Mouse (Mus musculus) neutrophil, adult 5-6 weeks (primary cell): Measurements from ENCODE around the gene Phf7. TPM values are rescaled to one million over a fixed set of nuclear protein-coding genes. Genes with fewer than 3 reads are reported as not detected.

ENCODE experiments used
- ATAC-seq: fragments of 151-379, 151-347 bp; 2 replicates; pipeline ENCODE4 v1.8.0; 2017; ENCODE audit warnings: mild to moderate bottlenecking, moderate TSS enrichment; ENCODE audit not compliant: insufficient number of reproducible peaks, poor library complexity, low FRiP score, severe bottlenecking; ENCODE audit errors: extremely low read depth
- total RNA-seq: library from RNA; stranded (forward); fragments of 200-1000 nt; gene quantifications from 2 replicates; pipeline ENCODE4 v1.2.3, GENCODE M21; 2017

Phf7 gene
- total RNA-seq, 1 experiment from 2014 or later = 19.3 TPM

GRCm38 (mm10) chr14:31205562-31206467 is 45.3 kb downstream of the Phf7 start:
- ATAC-seq = no peak

DNA sequence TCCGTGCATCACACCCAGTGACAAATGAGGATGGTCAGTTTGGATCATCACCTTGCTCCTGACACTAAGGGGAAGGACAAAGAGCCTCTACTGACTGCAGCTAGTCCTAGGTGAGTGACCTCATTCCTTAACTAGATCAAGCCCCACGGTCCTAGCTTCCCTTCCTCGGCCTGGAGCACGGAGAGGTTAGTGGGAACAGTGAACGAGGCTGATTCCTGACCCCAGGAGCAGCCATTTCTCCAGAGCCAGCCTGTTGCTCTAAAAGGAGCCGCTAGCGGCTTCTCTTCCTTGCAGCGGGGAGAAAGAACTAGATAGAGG is 45.9 kb downstream of the Phf7 start:
- ATAC-seq = no peak

- ATAC-seq = no peak
These were observed 46.3 kb downstream of the Phf7 start for GRCm38 (mm10) chr14:31204844-31205243.

GRCm38 (mm10) chr14:31200038-31200437 is 51.1 kb downstream of the Phf7 start:
- ATAC-seq = no peak

GRCm38 (mm10) chr14:31199599-31199998 is 51.5 kb downstream of the Phf7 start:
- no peak for ATAC-seq

- ATAC-seq = no peak
These were observed 53.3 kb downstream of the Phf7 start for GRCm38 (mm10) chr14:31197547-31198516.

GRCm38 (mm10) chr14:31195968-31196367 is 55.1 kb downstream of the Phf7 start:
- peak; percentile 79 for ATAC-seq

DNA sequence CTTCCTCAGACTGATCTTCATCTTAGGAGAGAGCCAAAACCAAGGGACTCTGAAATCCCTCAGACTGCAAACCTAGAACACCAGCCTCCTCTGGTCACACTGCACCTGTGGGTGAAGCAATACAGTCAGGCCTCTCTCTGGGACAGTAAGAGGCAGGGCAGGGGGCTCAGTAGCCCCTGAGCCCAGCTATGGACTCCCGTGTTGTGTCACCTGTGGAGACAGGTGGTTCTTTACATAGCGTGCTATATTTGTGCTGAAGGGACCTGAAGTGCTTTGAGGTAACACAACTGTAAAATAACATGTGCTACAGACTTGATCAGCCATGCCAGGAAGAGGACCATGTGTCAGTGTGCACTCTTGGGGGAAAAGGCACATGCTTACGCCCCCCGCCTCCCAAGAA is 55.6 kb downstream of the Phf7 start:
- no peak for ATAC-seq

GRCm38 (mm10) chr14:31194891-31195513 is 56.1 kb downstream of the Phf7 start:
- ATAC-seq = peak; percentile 24

DNA sequence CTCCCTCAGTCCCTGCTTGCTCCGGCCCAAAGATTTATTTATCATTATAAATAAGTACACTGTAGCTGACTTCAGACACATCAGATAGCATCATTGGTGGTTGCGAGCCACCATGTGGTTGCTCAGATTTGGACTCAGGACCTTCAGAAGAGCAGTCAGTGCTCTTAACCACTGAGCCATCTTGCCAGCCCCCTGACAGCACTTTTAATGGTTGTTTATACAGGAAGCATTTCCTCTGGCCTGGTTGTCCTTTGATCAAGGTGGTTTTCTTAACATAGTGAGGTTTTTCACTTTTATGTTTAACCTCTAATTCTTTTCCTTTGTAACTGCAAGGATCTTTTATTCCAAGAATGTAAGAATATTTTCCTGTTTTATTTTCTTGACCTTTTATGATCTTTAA is 56.7 kb downstream of the Phf7 start:
- no peak for ATAC-seq

DNA sequence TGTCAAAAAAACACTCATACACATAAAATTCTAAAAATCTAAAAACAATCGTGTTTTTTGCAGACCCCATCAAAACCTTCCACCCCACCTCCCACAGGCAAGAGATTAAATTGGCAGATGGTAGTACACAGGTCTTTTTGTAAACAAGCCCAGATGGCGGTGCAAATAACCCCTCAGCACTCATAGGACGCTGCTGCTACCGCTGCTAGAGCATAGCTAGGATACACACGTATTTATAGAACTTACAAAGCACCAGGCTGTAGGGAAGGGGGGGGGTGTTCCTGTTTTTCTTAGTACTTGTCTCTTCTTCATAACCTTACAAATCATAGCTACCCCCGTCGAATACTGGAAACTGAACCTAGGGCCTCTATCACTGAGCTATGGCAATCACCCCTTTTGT is 57.3 kb downstream of the Phf7 start:
- no peak for ATAC-seq

DNA sequence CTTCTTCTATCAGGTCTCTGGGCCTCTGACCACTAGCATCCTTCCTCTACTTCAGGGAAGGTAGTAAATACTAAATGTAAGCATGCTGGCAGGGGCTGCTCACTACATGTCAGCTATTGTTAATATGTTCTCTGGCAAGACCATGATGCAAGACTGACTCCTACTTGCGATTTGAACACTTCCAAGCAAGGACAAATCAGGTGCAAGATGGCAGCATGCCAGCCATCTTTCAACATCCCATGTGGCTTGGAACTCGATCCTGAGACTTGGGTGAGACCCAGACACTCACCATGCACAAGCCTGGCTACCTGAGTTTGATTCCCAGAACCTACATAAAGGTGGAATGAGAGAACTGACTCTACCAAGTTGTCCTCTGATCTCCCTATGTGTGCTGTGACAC is 59.2 kb downstream of the Phf7 start:
- ATAC-seq = no peak

DNA sequence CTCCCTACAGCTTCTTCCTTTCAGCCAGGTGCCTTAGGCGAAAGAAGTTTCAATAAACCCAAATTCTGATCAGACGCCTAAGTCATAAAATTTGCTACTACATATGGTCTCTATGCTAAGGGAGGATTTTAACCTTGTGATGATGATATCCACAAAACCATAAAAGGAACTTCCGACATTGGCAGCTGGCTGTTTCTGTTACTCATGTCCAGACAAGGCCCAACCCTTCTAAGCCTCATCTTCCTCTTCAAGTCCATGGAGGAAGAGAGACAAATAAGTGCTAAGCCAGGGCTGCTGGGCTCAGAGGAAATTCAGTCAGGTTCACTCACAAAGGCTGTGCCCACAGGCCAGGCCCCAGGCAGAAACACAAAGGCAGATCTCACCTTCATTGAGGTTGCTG is 61.8 kb downstream of the Phf7 start:
- ATAC-seq = no peak

DNA sequence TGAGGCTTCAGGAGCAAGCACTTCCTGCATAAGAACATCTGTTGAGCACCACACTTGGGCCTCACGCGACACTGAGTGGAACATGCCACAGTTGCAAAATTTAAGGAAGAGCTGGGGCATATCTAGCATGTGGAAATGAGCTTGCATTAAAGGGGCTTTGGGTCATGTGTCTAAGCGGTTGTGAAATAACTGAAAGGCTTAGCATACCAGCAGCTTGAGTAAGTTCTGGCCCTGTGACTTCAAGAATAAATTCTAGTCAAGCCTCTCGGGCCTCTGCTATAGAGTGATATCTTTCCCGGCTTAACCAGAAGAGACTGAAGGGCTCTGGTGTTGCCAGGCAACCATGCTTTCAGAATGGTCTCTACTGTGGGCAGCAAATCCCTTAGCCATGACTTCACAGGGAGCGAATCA is 62.3 kb downstream of the Phf7 start:
- peak; percentile 18; the same call in 1 of the 2 replicates for ATAC-seq

Other genes starting within 250 kb of the Phf7 start
- 16.0 and 22.6 TPM in 2 replicates for gene Glt8d1, start 249.9 kb downstream of the Phf7 start, total RNA-seq
- 52.3 and 53.5 TPM in 2 replicates for gene Spcs1, start 249.6 kb downstream of the Phf7 start, total RNA-seq
- gene Pbrm1, start 232.2 kb downstream of the Phf7 start, total RNA-seq = 53.5 and 62.5 TPM in 2 replicates
- gene Gnl3, start 232.2 kb downstream of the Phf7 start, total RNA-seq = 82.4 and 84.8 TPM in 2 replicates
- 26.9 and 39.7 TPM in 2 replicates for gene Smim4, start 122.4 kb downstream of the Phf7 start, total RNA-seq
- gene Nt5dc2, start 120.3 kb downstream of the Phf7 start, total RNA-seq = 5.2 and 5.5 TPM in 2 replicates
- gene Stab1, start 82.7 kb downstream of the Phf7 start, total RNA-seq = 4.1 and 5.0 TPM in 2 replicates
- not detected in 2 replicates for gene Tnnc1, start 43.0 kb downstream of the Phf7 start, total RNA-seq
- 329 and 351 TPM in 2 replicates for gene Nisch, start 34.4 kb downstream of the Phf7 start, total RNA-seq
- 0.37 and 0.58 TPM in 2 replicates for gene Sema3g, start 33.5 kb downstream of the Phf7 start, total RNA-seq
- 55.1 and 61.2 TPM in 2 replicates for gene Bap1, start 133 bp upstream of the Phf7 start, total RNA-seq
- gene Dnah1, start 72.6 kb upstream of the Phf7 start, total RNA-seq = 0.12 TPM in 2 replicates
- 80.2 and 86.2 TPM in 2 replicates for gene Capn7, start 85.3 kb upstream of the Phf7 start, total RNA-seq
- gene Sh3bp5, start 184.8 kb upstream of the Phf7 start, total RNA-seq = 110 and 118 TPM in 2 replicates
- 24.8 and 29.2 TPM in 2 replicates for gene Eaf1, start 243.1 kb upstream of the Phf7 start, total RNA-seq
- gene Mettl6, start 243.7 kb upstream of the Phf7 start, total RNA-seq = 40.3 and 49.4 TPM in 2 replicates